Mouse (Mus musculus): Measurements from ENCODE around the gene Cbx4.

Cbx4 gene

DNA sequence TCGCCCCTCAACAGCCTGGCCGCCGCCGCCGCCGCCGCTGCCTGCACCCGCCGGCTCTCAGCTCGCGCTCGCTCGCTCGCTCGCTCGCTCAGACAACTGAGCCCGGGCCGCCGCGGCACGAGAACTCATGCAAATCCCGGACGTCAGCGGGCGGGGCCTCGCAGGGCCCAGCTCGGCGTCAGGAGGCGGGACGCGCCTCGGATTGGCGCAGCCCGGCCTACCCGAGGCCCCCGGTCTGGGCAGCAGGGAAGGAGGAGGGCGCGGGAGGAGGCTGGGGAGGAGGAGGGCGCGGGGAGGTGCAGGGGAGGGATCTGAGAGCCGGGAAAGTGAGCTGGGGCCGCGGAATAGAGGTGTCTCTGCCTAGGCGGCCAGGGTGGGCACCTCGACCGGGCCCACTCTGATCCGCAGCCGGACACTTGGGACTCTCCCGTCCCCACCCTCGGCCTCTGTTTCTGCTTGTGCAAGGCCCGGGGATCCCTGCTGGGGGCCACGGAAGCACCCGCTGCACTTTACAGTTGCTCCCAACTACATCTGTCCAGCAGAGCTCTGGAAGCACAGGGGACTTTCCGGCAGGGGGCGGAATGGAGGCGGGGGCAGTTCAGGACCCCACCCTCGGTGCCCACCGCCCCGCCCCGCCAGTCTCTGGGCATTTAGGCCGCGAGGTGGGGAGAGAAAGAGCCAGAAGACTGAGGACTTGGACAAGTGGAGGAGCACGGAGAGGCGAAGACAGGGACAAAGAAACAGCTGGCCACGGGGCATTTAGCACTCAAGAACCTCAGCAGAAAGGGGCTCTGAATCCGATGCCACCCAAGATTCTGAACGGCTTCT is at the start of gene Cbx4:
Cbx4 (minus strand) TSS at position 78 of the 828 bp plus-strand sequence.
- peak; percentile 70 to 71 for DNase-seq (ENCODE audit: low read depth in 2 of 2, low spot score in 2 of 2)

DNA sequence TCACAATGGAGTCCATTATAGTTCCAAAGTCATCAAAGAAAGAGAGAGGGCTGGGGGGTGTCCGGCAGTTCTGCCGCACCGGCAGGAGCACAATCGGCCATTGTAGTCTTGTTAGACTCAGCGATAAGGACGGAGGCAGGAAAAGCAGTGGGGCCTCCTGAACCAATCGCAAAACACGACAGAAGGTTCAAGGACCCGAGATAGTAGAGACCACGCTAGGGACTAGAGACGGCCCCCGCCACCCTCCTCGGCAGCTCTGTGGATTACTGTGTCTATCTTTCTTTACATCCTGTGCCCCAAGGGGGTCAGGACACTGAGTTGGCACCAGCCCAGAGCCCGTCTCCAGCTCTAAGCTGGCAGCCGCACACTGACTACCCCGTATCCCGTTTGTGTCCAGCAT is 48.6 kb upstream of the Cbx4 start:
- no peak for DNase-seq (ENCODE audit: low read depth in 2 of 2, low spot score in 2 of 2)

DNA sequence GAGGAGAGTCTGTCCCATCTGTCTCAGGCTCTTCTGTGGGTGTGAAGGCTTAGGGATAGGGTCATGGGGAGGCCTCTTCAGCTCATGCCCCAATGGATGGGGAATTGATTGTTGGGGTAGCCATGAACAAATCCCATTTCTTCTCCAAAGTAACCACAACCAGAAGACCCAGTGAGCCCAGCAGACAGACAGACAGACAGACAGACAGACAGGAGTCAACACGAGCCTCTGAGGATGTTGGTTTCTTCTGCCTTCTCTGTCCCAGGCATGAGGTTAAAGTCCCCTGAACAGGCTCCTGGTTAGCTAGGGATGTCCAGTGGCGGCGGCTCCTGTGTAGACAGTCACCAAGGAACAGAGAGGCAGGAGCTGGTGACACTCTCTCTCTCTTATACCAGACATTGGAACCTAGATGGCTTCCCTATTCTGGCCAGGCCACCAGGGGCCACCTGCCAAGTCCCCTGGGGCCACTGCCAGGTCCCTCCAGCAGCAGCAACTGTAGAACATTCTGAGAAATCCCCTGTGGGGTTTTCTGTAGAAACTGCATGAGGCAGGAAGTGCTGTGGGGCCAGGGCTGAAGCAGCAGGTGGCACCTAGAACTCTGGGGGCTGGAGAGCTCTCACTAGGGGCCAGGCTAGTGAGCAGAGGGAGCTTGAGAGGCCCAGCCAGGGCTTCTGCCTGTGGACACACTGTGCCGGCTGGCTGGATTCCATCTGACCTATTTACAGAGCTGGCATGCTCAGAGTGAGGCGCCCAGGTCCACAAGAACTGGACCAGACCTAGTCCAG is 47.6 kb upstream of the Cbx4 start:
- peak; percentile 49 to 54 for DNase-seq (ENCODE audit: low read depth in 2 of 2, low spot score in 2 of 2)

DNA sequence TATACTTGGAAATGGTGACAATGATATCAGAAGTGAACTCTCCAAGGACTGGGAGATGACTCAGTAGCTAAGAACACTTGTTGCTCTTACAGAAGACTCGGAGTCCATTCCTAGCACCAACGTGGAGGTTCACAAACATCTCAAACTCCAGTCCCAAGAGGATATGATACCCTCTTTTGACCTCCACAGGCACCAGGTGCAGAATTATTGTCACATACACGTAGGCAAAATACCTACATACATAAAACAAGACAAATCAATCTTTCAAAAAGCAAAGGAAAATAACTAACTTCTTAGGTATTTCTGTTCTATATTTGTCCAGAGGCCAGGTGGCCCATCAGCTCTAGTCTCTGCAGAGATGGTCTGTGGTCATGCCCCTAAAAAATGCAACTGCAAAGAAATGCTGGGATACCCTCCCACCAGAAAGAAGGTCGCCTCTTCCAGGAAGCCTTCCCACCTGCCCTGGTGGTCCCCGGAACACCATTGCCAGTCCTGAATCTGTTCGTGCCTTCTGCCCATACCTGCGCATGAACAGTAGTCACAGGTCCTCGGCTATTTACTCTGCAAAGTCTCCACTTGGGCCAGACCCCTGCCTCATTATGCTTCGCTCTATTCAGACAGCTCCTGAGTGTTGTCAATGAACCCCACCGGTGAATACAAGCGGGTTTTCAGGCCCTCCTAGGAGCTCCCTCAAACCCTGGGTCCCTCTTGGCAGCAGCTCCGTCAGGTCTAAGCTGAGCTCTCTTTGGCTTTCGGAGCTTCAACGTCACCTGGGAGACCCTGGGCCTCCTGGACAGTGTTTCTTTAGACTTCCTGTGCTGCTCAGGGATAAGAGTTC is 46.4 kb upstream of the Cbx4 start:
- DNase-seq (ENCODE audit: low read depth in 2 of 2, low spot score in 2 of 2): no peak

DNA sequence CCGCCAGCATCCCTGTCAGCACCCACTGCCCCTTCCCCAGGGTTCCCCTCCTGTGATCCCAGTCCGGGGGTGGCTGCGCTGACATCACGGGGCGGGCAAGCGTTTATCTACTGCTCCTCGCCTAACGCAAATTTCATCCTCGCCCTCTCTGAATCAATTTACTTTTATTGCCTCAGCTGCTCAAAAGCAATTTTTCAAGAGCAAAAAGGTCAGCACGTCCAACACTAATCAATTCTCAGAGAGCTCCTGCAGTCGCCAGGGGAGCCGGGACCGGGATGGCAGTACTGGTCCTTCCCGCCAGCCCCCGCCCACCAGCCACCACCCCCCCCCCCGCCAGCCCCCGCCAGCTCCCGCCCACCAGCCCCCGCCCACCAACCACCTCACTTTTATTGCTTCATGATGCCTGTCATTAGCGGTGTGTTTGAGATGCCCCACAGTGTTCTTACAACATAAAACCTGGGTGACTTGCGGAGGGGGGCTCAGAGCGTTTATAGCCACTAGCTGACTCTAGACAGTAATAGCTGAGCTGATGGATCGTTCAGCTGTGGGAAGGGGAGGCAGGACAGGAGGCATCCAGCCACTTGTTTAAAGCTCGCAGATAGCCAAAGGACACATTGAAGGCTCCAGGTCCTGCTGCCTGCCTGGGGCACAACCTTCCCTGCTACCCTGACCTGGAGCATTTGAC is 44.2 kb upstream of the Cbx4 start:
- no peak for DNase-seq (ENCODE audit: low read depth in 2 of 2, low spot score in 2 of 2)

DNA sequence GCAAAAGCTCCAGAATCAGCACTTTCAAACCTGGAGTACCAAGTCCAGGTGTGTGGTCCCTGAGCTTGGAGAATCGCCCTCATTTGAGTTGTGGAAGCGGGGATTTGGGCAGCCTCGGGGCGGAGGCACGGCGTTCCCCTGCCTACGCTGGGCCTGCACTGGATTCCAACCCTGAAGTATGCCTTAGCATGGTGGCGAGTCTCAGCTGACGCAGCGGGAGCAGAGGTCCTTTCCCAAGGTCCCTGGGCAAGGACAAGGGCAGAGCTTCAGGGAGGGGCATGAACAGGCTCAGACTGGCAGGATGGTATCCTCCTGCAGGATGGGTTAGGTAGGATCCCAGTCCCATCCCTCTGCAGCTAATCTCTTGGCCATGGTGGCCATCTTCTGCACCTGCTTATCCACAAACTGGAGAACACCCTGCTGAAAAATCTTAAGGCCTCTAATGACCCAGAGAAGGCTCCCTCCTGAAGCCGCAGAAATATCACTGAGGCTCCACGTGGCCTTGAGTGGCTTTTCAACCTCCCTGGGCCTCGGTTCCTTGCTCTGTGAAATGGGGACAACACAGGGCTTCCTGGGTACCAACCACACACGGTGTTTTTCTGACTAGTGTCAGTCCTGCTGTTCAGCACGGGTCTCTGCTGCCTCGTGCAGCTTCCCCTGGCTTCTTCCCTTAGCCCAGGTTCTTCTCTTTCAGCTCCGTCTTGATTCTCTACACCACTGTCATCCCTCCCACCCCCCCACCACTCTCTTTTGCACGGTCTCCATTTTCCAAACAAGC is 43.4 kb upstream of the Cbx4 start:
- DNase-seq (ENCODE audit: low read depth in 2 of 2, low spot score in 2 of 2): no peak

DNA sequence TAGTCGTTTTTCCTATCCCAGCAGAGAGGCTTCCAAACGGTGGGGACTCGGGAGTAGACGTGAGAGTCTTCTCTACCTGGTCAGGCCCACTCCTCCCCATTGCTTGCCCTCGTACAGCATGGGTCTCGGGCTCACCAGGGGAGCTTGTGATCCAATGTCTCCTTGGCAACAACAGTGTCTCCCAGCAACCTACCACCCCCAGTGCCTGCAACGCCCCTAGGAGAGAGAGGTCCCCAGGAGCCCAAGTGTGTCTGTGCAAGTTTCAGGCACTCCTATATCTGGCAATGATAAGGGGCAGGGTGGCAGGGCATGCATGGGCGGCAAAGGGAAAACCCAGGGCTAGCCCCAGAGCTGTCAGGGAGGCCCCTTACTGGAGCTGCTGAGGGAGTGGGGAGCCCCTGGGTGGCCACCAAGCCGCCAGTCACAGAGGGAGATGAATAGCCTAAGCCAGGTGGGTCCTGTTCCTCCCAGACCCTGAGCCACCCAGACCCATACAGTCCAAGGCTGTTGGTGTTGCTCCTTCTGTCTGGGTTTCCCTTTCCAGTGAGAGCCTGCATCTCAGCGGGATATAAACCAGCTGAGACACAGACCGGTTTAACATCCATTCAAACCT is 42.8 kb upstream of the Cbx4 start:
- no peak for DNase-seq (ENCODE audit: low read depth in 2 of 2, low spot score in 2 of 2)

DNA sequence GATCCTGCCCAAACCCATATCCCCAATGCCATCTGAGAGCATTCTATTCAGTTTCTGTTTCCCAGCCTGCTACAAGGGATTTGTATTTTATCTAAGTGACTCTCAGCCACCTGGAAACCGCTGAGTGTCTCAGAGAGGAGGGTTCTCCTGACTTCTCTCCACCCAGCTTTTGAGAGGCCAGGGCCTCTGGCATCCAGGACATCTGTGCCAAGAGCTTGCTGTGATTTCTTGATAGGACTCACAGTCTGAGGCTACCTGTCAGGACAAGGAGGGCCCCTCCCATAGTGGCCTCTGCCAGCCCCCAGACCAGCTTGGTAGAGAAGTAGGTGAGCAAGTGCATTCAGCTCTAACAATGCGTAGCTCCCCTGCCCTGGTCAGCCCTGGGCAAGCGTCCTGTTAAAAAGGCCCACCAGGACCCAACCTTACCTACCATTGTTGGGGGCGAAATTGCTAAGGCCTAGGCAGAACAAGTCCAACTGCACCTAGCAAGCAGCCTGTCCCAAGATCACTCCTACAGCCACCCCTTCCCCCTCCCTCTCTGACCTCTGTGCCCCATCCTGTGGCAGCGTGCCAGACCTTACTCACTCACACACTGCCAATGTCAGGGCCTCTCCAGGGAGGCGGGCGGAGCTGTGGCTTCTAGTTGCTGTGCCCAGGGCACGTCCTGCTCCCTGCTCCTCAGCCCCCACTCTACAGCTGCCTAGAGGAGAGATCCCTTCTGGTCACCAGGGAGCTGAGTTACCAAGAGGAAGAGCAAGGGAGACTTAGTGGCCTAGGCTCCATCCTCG is 41.9 kb upstream of the Cbx4 start:
- DNase-seq (ENCODE audit: low read depth in 2 of 2, low spot score in 2 of 2): peak in 1 of 2 experiments; percentile 38

DNA sequence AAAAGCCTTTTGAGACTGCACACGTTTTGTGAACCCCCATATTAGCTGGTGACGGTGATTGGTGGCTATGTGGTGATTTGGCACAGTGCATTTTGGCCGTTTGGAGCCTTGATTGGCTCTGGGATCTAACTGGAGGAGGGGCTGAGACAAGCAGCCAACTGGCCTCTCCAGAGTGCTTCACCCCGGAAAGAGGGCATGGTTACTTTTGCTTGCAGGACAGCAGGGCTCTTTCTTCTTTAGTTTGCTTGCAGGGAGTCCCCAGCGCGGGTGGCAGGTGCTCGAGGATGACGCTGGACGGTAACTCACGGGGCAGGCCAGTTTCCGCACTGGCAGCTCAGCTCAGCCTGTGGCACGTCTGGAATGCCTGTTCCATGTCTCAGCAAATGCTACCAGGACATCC is 41.1 kb upstream of the Cbx4 start:
- DNase-seq (ENCODE audit: low read depth in 2 of 2, low spot score in 2 of 2): no peak

DNA sequence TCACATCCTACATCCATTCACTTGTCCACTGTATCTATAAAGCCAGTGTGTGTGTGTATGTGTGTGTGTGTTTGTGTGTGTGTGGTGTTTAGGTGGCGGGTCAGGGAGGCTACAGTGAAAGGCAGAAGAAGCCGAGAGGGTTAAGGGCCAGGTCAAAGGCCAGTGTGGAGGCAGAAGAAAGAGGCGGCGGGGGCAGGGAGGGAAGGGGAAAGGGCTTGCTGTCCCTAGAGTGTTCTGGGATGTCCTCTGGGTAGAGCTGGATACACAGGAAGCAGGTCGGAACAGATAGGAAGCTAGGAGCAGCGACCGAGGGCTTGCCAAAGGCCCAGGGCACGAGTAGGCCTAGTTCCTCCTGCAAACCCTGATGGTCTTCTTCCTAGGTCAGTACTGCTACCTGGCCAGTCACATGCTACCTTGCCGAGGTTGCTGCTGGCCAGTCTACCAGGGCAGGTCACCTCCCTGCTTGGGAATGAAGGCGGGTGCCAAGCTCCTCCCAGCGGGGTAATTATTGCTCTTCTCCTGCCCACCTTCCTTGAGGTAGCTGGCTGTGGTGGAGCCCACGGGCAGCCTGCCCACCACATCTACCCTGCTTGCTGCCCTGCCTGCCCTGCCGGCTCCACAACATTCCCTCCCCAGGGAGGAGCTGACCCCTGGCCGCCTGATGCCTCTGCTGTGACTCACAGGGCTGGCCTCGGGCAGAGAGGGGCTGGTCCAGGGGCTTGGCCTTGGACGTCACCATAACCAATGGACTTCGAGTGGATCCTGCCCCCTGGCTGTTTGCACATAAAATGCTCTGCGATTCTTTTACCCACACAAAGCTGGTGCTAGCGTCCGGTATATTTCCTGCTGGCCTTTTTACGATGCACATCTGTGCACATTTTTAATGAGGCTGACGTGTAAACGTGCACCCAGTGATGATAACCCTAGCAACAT is 40.2 kb upstream of the Cbx4 start:
- no peak for DNase-seq (ENCODE audit: low read depth in 2 of 2, low spot score in 2 of 2)

DNA sequence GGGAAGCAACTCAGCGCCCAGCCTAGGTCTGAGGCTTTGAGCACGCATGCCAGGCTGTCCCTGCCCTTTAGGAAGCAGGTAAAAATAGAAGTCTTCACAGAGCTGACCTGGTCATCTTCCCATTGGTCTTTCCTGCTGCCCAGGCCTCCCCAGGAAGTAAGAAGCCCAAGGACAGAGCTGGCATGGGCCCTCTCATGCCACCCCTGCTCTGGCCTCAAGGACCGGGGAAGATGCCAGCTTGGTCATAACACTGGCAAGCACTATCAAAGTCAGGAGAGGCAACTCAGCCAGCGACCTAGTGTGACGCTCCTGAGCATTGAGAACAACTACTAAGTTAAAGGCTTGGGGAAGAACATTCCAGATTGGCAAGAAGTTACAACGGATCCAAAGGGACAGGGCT is 38.5 kb upstream of the Cbx4 start:
- DNase-seq (ENCODE audit: low read depth in 2 of 2, low spot score in 2 of 2): no peak

DNA sequence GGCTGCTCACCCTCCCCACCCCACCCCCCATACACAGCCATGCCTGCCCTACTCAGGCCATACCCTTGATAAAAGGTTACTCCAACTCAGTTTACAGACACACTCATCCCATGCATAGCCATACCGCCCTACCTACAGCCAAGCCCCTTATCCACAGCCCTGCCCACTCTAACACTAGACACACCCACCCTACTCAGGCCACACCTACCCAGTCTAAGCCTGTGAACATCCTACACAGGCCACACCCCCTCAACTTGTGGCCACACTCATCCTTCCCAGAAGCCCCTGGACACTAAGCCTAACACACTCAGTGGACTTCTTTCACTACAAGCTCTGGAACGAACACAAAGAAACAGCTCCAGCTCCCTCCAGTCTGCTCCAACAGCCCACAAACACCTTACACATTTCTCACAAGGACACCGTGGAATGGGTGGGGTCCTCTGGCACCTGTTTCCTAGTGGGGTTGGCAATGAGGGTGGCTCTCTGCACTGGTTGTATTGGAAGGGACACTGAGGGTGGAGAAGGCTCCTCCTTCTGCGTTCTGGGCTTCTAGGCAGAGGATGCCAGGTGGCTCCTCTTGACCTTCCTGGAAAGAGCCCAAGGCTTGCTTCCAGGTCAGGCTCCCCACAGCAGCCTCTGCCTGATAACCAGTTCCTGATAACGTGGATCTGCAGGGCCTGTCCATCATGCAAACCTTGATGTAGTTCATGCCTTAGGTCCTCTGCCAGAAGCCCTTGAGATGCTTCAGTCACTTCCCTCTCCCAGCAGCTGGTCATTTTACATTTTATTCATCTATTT is 37.7 kb upstream of the Cbx4 start:
- DNase-seq (ENCODE audit: low read depth in 2 of 2, low spot score in 2 of 2): no peak

DNA sequence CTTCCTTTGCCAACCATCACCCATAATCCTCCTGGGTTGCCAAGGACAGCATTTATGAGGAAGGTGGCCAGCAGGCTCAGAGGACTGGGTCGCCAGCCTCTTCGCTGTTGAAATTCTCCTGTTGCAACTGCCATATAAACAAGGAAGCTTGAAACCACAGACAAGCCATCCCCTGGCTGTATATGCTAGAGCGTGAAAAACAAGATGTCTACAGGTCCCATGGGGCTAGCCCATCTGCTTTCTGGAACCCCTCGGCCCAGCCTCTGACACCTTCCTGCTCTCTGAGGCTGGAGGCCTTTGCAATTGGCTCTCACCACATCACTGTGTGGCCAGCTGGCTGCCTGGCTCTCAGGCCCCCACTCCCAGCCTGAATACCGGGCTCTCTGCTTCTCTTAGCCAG is 36.4 kb upstream of the Cbx4 start:
- no peak for DNase-seq (ENCODE audit: low read depth in 2 of 2, low spot score in 2 of 2)

DNA sequence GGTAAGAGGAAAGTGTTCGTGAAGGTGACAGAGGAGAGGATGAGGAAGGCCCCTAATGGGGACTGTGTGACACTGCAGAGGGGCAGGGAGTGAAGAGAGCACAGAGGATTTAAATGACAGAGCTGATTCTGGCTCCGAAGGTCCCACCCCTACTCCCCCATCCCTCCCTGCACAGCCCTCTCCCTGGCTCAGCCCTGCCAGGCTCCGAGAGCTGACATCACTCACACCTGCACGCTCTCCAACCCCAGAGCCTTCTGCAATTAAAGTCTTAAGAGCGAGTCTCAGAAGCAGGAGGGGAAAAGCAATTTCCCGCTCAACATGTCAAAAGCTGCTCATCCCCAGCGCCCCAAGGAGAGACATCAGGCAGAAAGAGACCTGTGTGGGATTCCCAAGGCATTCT is 32.9 kb upstream of the Cbx4 start:
- no peak for DNase-seq (ENCODE audit: low read depth in 2 of 2, low spot score in 2 of 2)

DNA sequence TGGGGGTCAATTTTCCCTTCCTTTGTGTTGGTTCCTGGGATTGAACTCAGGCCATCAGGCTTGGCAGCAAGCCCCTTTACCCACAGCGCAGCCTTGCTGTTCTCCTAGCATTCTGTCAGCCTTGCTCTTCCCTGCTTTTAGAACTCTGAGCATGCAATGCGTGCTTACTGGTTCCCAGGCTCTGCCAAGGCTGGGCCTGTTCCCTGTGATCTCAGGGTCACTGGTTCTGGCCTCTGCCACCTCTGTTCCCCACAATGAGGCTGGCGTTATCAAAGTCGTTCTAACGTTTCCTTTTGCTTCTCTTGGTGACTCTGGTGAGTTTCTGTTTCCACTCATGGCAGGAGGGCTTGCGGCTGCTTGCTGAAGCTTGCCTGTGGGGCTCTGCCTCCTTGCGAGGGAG is 31.9 kb upstream of the Cbx4 start:
- DNase-seq (ENCODE audit: low read depth in 2 of 2, low spot score in 2 of 2): no peak

DNA sequence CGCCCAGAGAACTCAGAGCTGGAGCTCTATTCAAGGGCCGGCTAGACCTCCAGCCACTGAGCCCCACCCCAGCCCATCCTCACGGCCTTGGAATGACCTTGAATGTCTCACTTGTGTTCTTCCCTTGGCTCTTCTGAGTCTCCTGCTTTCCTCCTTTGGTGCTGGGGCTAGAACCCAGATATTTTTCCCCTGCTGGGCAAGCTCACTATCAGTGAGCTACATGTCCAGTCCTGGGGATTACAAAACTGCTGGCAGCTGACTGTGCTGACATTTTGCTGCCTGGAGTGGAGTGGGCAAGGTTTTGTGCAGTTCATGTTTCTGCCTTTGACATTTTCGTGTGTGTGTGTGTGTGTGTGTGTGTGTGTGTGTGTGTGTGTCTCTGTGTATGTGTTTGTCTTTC is 31.0 kb upstream of the Cbx4 start:
- no peak for DNase-seq (ENCODE audit: low read depth in 2 of 2, low spot score in 2 of 2)

DNA sequence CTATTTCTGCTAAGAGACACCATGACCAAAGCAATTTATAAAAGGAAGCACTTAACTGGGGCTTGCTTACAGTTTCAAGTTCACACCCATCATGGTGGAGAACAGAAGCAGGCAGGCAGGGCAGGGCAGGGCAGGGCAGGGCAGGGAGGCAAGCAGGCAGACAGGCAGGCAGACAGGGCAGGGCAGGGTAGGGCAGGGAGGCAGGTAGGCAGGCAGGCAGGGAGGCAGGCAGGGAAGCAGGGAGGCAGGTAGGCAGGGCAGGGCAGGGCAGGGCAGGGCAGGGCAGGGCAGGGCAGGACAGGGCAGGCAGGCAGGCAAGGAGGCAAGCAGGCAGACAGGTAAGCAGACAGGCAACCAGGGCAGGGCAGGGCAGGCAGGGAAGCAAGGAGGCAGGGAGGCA is 26.7 kb upstream of the Cbx4 start:
- DNase-seq (ENCODE audit: low read depth in 2 of 2, low spot score in 2 of 2): no peak

Measured in CD8-positive naive resting alpha-beta T cell, adult 2 months (primary cell).